Mouse (Mus musculus) mouse embryonic stem cell (cell line): ENCODE measurements around the gene Gm8050.
"Not testable (repeated sequence)": the region's sequence is repeated elsewhere in the genome, so short reads cannot be mapped to it uniquely, and the experiment has no call there.

ENCODE experiments used
- in situ Hi-C, 2 experiments: fragments of 300-500 bp; cut with MboI; formaldehyde crosslinking; loops; 1 replicate in 1 of 2; 3 replicates in 1 of 2; pipeline ENCODE4 v1.14.3; 2019 to 2020; ENCODE audit warnings: low sequenced_read_pairs in 2 of 2, low pct_unique_long_range_greater_than_20kb in 1 of 2, mixed read lengths in 1 of 2; ENCODE audit not compliant: unreplicated experiment in 1 of 2

The Gm8050 gene

GRCm38 (mm10) chr14:6720151-6720550 lies at the start of gene Gm8050:
Gene Gm8050 (minus strand): TSS chr14:6720251.
- in situ Hi-C loops: not testable (repeated sequence)

GRCm38 (mm10) chr14:6757231-6757536 lies 37.1 kb upstream of the Gm8050 start:
- in situ Hi-C loops: not testable (repeated sequence)

- in situ Hi-C loops: not testable (repeated sequence)
Observed at GRCm38 (mm10) chr14:6756384-6757230, 36.6 kb upstream of the Gm8050 start.

- in situ Hi-C loops: not testable (repeated sequence)
Observed at GRCm38 (mm10) chr14:6742232-6742631, 22.2 kb upstream of the Gm8050 start, which contains the start of gene Gm3636. Gene Gm3636 (minus strand): TSS chr14:6742332.

GRCm38 (mm10) chr14:6684070-6684469 lies 36.0 kb downstream of the Gm8050 start, which contains the start of gene Gm10251:
Gene Gm10251 (minus strand): TSS chr14:6684170.
- in situ Hi-C loops: not testable (repeated sequence)
